Mouse (Mus musculus) 3T3-L1 (cell line): ENCODE results near the gene Psen2.
A peak's percentile ranks its signal among the peaks of the same experiment; 100 is the strongest.

Experiments used
- DNase-seq: peaks from one replicate; pipeline ENCODE4 v3.0.0-alpha.2; 2015; ENCODE audit warnings: low read depth, low spot score

The Psen2 gene

DNA sequence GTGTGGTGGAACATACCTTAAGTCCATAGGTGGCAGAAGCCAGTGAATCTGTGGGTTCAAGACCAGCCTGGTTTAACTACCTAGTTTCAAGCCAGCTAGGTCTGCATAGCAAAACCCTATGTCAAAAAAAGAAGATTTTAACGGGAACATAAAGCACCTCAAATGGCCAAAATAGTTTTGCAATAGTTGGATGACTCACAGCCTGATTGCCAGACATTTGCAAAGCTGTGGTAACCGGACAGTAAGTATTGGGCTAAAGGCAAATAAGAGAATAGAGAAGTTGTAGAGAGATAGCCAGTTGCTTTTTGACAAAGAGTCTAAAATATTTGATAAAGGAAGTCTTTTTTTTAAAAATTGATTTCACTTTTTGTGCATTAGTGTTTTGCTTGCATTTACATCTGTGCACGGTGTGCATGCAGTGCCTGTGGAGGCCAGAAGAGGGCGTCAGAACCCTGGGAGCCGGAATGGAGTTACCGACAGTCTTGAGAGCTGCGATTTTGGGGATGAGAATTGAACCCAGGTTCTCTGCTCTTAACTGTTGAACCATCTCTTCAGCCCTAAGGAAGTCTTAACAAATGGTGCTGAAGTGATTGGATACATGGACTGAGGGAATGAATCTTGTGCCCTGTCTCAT lies at the start of gene Psen2:
Gene Psen2, minus strand, starts transcription at position 75 of the 634 bp plus-strand sequence.
- peak; percentile 92 for DNase-seq

DNA sequence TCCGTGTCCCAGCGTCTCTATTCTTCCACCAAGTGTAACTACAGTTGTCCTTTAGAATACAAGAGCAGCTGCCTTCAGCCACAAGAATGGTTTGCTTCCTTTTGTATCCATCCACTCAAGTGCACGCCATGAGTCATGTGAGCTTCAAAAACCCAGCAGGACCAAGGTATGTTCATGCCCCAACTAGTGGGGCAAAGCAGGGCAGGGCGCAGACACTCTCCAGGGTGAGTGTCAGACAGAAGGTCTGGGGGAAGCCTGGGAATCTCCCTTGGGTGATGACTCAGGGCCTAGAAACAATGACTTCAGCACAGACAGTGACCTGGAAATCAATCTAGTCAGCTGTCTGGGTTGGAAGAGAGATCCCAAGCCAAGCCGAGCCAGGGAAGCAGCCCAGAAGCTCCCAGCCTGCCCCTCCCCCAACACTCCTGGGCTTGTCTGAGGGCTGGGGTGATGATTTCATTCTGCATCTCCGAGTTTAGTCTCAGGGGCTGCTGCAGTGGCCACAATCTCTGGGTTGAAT lies 49.6 kb upstream of the Psen2 start:
- peak; percentile 92 for DNase-seq

DNA sequence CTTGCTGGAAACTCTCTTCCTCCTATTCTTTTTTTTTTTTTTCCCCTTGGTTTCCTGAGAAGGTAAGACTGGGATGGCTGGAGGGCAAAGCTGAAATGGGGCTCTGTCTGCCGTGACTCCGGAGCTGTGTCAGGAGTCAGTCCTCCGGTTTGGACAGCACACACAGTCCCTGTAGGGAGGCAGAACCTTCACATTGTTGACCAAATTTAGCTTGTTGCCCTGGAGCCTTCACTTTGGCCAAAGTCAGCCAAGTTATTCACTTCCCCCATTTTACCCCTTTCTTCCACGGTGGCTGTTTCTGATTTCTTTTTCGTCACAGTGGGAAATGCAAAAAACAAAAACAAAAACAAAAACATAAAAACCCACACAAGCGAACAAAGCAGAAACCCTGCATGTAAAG lies 49.0 kb upstream of the Psen2 start:
- no peak for DNase-seq

DNA sequence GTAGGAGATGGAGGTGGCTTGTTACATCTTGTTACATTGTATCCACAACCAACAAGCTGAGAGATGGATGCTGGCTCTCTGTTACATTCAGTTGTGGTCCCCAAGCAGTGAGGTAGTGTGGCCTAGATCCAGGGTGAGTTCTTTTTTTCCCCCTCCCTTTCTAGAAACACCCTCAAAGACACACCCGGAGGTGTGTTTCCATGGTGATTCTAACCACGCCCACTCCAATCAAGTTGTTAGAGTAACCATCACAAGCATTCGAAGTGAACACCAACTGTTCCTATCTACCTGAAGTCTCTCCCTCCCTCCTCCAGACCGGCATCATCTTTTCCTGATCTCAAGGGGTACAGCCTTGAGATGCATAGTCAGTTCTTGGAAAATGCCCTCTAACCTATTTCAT lies 45.7 kb upstream of the Psen2 start:
- DNase-seq: no peak

DNA sequence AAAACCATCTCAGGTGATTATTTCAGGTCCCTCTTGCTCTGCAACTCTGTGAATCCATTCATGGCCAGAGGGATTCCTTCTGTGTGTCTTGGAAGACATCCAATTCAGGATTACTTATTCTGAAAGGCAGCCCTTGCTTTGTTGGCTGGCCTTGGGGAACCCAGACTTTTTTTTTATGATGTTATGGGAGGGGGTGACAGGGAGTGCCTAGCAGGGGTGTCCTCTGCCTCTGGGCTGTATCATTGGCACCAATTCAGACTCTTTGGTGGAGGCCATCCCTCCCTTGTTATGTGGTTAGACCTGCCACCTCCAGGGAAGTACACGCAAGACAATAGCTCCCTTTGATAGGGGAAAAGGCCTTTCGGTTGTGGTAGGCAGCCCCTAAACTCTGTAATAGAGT lies 44.4 kb upstream of the Psen2 start:
- DNase-seq: no peak

DNA sequence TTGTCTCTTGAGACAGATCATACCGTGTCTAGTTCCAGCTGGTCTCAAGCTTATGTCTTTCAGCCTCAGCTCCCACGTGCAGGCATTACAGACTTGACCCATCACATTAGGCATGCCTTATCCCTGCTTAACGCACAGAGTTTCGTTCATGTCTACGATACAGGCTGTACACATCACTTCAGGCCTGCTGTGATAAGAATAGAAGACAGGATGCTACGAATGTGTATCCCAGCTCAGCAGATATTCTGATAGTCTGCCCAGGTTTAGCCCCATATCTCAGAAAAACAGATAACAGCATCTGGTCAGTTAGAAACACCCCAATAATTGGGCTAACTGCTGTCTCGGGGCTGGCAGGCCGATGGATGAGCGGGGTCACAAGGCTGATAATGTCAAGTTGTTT lies 43.7 kb upstream of the Psen2 start:
- no peak for DNase-seq

DNA sequence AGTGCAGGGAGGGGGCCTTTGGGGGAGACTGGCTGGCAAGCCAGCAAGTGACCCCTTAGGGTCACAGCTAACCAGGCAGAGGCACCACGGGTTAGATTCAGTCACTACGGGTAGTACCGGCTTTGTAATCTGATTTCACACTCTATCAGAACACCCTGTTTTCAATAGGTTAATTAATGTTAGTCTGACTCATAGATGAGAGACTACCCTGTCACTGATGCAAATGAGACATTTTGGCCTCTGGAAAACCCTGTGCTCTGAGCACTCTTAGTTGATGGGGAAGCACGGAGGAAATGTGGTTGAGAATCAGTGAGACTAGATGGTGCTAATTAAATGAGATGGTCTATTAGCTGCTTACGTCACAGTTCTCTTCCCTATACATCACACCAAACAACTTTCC lies 40.4 kb upstream of the Psen2 start:
- no peak for DNase-seq

DNA sequence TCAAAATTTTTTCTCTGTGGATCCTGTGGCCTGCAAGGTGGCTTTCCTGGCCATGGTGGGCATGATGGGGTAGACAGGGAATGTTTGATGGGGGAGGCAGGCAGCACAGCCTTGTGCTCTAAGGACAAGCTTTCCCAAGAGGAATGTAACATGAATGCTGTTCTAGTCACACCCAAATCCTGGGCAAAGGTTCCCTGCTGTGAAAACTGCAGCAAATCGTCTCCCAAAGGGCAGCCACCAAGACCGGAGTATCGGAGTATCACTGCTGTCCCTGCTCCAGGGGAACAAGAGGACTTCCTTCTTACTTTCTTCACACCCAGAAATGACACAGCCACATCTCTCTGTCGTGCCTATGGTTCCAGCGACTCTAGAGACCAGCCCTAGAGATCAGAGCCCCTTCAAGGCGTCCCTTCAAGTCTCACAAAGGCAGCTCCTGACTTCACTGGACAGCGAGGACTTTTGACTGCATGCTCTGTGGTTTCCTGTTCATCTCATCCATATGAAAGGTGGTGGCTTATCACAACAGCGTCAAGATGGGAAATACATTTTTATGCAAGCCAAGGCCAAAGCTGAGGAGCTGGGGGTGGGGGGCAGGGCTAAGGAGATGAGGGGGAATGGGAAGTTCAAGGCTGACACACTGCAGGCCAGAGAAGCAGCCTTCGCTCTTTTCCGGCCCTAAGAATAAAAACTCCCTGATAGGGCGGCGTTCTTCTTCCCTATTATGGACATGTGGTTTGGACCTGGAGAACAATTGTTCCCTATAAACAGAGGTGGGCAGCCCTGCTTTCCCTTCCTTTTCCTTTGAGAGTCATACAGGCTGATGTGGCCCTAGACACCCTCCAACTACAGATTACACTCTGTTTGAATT lies 39.2 kb upstream of the Psen2 start:
- DNase-seq: no peak

DNA sequence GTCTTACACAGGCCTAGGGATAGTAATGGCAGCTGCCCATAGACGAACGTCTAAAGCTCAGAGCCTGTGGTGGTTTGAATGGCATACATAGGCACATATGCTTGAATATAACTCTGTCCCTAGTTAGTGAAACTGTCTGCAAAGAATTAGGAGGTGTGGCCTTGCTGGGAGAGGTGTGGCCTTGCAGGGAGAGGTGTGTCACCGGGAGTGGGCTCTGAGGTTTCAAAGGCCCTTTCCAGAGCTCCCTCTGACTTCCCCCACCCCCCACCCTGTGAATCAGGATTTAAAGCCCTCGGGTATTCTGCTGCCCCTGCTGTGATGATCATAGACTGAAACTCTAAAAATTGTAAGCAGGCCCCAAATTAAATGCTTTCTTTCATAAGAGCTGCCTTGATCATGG lies 37.8 kb upstream of the Psen2 start:
- DNase-seq: peak; percentile 41

DNA sequence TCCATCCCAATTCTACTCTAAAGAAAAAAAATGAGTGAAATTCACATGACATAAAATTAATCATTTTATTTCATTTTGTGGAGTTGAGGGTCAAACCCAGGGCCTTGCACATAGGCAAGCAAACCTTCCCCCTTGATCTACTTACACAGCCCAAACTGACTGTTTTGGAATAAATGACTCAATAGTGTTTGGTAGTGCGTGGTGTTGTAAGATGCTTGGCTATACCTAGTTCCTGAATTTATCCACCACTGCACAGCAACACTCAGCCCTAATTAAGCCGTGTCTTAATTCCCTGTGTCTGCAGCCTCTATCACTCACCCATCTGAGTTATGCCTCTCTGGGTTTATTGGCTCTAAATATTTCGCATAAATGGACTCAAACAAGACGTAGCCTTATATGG lies 37.1 kb upstream of the Psen2 start:
- DNase-seq: no peak

DNA sequence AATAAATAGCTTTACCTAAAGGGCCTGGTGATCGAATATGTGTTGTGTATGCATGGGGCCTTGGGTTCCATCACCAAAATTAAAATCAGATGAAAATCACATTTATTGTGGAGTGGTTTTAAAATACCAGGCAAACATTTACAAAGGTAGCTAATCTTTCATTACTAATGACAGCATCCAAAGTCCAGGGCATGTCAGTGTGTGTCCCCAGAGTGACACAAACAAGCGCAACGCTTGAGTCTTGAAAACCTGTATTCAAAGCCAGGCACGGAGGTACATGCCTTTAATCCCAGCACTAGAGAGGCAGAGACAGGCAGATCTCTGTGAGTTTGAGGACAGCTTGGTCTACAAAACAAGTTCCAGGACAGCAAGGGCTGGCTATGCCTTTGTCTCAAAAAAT lies 36.5 kb upstream of the Psen2 start:
- no peak for DNase-seq

DNA sequence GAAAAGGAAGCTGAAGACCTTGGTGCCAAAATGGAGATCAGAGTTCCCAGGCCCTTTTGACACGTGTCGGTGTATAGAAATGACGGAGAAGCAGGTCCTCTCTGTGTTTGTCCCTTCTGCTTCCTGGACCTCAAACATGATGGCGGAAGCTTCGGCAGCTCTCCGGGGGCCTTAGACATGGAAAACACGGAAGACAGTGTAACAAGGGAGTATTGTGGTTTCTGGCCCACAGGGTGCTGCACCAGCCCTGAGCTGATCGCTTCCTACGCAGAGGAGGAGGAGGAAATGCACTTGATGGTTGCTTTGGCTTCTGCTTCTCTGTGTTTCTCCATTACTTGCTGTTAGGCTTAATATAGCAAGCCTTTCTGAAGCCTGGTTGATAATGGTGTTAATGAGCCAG lies 32.9 kb upstream of the Psen2 start:
- DNase-seq: no peak

DNA sequence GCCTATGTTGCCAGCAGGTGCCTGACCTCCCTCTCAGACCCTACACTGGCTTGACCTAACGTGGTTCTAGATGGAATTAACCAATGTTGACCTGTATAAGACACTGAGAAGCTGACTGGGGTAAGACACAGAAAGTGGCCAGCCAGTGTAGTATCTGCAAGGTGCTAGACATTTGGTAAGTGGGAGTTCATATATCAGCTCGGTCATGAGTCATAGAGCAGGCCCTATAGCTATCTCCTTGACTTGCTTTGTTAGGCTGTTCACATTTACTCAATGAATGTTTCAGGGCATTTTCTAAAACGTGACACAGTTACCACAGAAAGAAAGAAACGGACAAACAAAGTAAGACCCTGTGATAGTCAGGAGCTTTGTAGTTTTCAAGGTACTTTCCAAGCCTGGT lies 27.1 kb upstream of the Psen2 start:
- no peak for DNase-seq

DNA sequence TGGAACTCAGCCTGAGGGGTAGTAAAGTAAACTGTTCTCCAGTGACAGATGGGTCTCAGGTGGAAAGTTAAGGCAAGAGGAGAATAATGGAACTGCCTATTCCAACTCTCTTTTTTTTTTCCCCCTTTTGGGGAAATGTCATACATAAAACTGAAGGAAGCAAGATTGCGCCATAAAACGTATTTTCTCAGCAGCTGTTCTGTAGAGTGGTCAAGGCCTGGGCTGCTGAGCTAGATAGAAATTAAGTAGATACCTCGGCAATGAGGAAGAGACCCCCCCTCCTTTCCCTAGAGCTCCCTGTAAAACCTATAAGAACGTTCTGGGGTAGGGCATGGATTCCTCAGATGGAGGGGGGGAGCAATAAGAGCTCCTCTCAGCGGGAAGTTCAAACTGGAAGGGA lies 26.6 kb upstream of the Psen2 start:
- DNase-seq: no peak

DNA sequence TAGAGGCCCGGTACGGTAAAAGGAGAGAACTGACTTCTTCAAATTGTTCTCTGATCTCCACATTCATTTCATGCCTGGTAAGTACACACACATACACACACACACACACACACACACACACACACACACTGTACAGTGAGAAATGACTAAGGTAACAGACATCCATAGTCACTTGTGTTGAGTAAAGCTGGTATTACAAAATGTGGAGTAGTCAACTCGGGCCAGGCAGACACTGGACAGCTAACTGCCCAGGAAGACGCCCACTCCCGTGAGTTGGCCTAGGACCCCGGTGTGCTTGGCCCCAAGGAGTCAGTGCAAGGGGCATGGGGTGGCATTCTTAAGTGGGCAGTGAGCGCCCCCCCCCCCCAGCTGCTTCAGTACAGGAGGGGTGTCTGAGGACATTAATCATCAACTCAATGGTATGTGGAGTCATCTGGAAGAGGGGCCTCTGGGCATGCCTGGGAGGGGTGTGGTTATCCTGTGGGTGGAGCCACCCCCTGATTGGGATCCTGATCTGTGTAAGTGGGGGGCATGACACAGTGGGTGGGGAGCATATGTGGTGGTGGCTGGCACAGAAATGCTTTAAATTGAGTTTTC lies 25.7 kb upstream of the Psen2 start:
- DNase-seq: peak; percentile 62

DNA sequence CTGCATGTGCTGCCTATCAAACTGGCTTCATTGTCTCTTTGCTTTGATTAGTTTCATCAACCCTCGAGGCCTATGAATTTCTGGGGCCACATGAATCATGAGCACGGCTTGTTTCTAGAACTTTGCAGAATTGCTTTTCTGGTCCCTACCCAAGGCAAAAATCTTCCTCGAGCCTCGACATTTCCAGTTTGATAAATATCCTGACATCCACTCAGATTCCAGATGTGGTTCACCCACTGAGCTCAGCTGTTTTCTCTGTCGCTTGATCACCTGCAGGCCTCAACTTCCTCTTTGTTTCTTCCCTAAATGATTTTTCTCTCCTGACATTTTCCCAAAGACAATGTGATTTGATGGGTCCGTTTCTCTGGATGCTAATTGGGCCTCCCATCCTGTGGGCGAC lies 25.0 kb upstream of the Psen2 start:
- DNase-seq: no peak

DNA sequence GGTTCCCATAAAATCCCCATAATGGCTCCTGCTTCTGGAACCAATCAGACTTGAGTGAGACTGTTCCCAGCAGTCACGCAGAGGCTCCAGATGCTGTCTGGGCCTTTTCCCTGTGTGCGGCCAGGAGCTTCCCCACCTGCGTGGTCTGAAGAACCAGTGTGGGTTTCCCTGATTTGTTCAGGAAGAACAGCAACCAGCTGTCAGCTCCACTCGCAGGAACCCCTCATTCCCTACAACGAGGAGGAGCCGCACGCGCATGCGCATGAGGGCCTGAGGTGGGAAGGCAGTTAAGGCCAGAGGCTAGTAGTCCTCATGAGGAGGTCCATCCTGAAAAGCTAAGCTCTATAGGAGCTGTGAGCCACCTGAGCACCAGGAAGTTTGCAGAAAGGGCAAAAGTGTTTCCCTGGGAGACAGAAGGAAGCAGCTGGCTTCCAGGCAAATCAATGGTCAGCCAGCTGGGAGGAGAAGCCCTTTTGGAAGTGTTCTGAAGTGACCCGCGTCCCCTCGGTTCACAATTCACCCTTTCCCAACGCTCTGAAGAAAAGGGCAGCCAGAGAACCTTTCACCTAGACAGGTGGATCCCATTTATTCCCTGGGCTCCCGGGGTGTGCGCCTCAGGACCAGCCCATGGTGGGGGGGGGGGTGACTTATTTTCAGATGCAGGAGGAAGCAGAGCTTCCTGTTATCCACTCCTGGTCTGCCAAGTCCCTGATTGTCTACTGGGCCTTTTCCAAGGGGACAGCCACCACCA lies 23.0 kb upstream of the Psen2 start:
- DNase-seq: no peak

DNA sequence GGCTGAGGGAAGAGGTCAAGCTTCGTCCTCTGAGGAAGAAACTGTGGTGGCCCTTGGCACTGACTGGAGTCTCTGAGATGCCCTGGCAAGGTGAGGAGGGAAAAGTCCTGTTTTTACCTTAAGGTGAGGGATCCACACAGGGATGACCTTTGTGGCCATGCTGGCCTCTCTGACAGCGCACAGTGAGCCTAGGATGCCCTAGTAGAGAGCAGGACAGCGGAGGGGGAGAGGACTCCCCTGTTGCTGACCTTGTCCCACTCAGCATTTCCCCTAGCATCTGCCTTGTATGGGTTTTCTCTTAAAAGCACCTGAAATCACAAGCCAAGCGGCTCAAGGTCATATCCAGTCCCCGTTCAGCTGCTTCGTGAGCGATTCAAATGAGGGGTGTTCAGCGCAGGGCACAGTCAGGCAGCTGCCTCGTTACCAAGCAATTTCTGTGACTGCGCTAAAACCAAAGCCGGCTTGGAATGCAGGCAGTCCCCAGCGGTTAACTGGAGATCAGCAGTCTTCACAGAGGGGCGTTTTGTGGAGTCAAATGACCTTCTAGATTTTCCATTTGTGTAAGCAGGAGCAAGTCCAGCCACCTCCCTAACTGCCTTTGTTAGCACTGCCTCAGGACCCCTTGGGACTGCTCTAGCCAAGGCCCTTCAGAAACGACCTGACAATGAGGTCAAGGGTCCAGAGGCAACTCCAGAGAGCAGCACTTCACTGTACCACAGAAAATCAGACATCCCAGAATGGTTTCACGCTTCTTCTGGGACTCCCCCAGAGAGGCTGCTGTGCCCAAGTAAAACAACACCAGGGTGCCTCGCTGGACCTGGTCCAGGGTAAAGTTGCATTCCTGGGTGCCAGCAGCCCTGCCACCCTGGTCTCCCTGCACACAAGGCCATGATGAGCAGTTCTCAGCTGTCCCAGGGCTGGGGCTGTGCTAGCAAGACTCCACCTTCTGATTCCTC lies 20.9 kb upstream of the Psen2 start:
- no peak for DNase-seq

DNA sequence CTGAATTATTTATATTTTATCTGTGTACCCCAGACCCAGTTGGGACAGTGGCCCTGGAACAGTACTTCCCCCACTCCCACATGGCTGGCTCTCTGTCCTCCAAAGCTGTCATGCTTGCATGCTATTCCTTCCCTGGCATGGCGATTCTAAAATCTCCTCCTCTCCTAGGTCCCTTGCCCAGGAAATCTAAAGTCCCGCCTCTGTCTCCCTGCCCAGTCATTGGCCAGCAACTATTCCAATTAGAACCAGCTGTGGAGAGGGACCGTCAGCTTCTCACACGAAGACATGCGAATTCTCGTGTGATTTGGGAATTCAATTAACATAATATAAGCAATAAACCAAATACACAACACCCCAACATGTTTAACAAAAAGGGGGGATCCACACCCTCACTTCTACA lies 19.3 kb upstream of the Psen2 start:
- DNase-seq: peak; percentile 27

DNA sequence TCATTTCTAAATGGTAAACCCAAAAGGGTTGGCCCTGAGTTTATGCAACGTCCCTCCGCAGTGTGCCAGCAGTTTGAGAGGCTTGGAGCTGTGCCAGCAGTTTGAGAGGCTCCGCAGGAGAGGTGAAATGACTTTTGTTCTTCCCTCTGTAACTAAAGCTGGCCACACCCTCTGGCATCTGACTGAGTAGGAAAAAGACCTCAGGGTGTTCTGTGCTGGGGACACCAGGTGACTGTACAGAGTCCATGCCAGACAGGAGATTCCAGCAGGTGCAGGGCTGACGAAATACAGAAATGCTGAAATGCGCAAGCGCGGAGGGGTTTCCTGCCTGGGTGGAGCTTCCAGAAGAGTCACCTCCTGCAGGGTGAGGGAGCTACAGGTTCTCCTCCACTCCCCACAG lies 16.4 kb upstream of the Psen2 start:
- no peak for DNase-seq

DNA sequence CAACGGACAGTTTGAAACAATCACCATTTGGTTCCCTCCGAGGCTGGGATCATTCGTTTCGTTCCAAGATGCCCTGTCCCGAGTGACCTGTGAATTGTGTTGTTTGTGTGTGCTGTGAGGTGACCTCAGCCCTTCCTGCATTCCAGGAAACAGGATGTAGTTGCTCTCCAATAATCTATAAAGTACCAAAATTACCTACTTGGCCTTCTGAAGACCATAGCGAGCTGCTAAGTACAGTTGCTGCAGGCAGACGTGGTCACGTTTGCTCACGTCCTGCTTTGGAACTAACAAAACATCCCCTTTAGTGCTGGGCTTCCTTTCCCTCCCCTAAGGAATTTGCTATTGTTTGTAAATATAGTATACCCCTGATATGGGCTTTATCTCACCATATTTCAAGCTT lies 14.3 kb upstream of the Psen2 start:
- no peak for DNase-seq
